Mouse (Mus musculus) brain, adult 2 months (tissue): ENCODE results near the gene Tle2.
A peak's percentile ranks its signal among the peaks of the same experiment; 100 is the strongest.

ENCODE experiments used
- DNase-seq: peaks from one replicate; pipeline ENCODE4 v3.0.0; 2011; ENCODE audit warnings: low read depth, low spot score

The Tle2 gene

DNA sequence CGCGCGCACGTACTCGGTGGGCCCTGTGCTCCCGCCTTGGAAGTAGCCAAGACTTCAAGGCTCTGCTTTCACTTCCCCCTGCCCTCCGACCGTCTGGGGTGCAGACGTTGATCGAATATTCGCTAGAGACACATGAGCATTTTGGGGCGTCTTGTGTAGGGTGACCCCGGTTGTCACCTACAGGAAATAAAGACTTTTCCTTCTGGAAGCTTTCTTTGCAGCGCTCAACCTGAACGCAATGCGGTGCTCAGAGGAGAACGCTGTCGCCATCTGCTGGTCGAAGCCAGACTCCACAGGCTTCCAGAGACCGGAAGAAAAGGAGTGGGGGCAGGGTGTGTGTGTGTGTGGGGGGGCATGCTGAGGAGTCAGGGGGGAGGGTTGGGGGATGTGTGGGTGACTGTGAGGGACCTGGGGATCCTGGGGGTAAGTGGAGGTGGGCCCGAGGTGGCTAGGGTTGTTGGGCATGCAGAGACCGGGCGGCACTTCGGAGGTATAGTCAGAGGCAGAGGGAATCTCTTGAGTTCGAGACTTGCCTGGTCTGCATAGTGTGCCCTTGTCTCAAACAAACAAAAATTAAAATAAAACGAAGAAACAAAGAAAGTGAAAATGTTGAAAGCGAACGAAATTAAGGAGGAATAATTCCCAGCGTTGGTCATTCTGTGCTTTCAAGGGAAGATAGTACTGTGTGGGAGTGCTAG lies 30.8 kb downstream of the Tle2 start:
- peak; percentile 96 for DNase-seq

DNA sequence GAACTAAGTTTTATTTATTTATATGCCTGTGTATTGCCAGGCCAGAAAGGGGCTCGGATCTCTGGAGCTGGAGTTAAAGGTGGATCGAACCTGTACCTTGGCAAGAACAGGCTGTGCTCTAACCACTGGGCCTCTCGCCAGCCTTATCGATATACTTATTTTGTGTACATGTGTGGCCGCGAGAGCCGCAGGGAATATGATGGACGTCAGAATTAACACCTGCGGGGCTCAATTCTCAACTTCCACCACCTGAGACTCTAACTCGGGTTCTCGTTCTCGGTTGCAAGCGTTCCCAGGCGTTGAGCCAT lies 31.3 kb downstream of the Tle2 start:
- DNase-seq, result no peak

DNA sequence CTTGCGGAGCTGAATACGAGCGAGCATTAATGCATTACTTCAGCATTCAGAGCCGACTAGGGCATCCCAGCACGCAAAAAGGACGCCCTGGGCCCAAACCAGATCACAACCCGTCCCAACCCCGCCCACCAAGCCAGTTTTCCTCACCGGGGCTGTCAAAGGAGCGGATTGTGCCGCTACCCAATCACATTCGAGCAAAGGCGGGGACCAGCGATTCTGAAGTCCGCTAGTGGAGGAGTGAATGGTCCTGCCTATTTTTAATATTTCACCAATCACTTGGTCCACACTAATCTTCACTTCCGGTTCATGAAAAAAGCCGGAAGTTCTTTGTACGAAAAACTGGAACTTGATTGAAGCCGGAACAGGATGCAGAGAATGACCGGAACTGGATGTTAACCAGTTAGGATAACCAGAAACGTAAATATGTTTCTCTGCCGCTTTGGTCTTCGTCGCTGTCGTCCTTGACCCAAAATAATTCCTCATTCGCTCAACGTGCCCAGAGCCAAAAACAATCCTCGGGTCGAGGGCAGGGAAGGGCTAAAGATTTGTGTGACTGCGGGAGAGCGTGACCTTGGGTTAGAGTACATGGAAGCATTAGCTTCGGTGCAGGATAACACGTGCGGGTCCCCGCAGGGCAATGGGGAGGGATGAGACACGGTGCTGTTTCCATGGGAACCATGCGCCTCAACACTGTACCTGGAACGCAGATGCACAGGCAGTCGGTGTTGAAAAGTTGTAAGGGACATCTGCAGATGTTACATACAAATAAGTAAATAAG lies 31.8 kb downstream of the Tle2 start, which contains the start of gene BC025920:
Gene BC025920, plus strand, starts transcription at position 297 of the 778 bp plus-strand sequence.
- peak; percentile 100 for DNase-seq

DNA sequence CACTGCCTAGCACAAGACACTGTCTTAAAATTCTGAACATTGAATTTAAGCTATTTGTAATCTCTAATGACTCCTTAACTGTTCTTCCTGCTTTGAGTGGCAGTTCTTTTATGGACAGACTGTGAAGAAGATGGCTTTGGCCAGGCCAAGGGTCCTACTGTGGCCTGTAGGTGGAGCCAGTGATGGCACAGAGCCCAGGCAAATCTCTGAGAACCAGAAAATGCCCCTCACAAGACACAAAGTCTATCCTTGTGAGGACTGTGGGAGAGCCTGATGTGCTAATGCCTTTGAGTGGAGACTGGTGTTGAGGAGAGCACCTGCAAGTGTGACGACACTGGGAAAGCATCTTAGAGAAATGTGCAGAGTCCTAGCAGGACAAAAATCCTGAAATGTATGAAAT lies 33.9 kb downstream of the Tle2 start:
- DNase-seq, result no peak

DNA sequence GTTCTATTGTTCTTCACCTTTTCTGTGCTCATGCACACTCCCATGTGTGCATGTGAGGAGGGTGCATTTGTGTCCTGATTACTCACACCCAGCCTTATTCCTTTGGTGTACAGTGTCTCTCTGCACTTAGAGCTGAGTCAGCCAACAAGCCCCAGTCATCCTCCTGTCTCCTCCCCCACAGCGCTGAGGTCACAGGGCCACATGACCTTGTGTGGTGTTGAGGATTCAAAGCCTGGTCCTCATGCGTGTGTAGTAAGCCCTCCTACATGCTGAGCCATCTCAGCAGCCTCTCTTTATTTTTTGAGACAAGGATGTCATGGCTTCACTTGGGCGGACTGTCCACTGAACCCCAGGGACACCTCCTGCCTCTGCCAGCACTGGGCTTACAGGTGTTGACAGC lies 38.4 kb downstream of the Tle2 start:
- peak; percentile 42 for DNase-seq

DNA sequence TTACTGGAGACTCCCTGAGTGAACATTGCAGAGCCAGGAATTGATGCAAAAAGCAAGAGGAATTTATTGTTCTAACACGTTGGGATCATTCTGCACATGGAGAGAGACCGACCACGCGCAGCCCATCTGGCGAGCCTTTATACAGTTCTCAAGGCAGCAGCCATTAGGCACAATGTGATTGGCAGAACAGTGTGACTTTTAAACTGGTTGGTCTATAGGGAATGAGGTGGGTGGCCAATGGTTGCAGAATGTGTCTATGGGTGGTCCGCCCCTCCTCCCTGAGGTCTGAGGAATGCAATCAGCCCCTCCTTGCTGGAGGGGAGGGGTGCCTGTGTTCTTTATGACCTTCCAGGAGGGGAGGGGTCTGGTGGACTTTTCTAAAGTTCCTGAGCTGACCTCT lies 41.1 kb downstream of the Tle2 start:
- peak; percentile 46 for DNase-seq

DNA sequence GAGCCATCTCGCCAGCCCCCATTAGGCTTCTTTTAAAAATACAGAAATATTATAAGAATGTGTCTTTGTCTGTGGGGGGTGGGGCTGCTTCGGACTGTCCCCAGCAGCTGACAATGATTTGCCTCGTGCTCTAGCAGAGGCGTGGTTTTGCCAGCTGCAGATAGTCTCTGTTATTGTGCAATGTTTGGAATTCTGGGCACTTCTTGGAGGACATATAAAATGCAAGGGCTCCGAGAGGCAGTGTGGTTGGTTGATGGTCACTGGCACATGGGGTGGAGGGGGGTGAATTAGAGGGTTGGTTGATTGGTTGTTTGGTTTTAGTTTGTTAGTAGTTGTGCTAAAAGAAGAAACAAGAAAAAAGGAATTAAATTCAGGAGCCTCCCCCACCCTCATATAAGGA lies 45.6 kb downstream of the Tle2 start:
- no peak for DNase-seq

DNA sequence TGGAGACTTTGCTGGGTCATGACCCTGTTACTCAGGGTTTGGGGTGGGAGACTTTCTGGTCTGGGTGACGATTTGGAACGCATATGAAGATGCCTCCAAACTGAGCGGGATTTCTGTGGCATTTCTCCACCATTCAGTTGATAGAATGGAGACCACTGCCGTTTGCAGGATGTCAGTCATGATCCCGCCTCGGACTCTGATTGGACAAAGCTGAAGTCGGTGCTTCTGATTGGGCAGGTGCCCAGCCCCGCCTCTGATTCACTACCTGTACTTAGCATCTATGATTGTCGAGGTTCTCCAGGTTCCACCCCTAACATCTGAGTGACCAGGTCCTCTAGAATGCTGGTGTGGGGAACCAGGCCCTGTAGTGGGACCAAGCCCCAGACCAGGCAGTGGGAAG lies 46.4 kb downstream of the Tle2 start:
- no peak for DNase-seq

DNA sequence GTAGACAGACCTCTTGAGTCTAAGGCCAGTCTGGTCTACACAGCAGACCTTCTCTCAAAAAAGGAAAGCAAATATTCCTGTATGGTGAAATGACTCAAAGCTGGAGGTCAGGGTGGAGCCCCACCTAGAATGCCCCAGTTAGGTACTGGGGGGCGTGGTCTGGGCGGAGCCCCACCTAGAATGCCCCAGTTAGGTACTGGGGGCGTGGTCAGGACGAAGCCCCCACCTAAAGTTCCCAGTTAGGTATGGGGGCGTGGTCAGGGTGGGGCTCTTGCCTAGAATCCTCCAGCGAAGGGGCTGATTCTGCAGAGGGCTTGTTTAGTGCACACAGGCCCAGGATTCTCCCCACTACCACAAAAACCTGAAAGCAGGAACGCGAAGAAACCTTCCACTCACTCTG lies 49.1 kb downstream of the Tle2 start:
- DNase-seq, result no peak

DNA sequence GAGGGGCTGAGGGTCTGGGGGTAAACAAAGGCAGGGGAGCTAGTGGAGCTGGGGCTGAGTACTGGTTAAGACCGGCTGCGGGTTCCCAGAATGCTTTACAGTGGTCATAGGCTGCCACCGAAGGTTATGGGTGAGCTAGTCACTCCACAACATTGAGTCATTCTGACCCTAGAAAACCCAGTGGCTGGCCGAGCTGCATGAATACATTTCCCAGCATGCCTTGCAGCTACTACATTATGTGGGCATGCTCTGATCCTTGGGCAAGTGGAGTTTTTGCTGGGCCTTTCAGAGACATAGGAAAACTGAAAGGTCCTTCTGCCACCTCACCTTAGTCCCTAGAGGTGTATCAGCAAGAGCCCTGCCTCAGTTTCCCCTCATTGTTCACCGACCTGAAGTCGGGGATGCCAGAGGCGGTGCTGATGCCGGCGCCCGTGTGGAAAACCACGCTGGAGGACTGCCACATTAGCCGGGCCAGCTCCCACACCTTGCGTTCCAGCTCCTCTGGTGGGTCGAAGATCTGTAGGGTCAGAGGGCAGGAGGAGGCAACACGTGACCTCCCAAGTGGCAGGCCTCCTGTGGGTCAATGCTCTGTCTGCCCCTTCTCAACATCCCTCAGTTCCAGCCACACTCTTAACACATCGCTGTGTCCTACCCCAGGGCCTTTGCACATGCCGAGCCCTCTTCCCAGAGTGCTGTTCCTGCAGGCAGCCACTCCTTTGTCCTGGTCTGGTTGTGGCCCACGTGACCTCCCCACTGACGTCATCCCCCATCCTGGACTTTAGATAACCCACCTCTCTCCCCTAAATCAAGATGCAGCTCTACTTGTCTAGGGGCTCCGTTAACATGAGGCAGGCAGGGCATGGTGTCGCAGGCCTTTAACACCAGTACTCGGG lies 52.0 kb downstream of the Tle2 start:
- DNase-seq, result no peak

DNA sequence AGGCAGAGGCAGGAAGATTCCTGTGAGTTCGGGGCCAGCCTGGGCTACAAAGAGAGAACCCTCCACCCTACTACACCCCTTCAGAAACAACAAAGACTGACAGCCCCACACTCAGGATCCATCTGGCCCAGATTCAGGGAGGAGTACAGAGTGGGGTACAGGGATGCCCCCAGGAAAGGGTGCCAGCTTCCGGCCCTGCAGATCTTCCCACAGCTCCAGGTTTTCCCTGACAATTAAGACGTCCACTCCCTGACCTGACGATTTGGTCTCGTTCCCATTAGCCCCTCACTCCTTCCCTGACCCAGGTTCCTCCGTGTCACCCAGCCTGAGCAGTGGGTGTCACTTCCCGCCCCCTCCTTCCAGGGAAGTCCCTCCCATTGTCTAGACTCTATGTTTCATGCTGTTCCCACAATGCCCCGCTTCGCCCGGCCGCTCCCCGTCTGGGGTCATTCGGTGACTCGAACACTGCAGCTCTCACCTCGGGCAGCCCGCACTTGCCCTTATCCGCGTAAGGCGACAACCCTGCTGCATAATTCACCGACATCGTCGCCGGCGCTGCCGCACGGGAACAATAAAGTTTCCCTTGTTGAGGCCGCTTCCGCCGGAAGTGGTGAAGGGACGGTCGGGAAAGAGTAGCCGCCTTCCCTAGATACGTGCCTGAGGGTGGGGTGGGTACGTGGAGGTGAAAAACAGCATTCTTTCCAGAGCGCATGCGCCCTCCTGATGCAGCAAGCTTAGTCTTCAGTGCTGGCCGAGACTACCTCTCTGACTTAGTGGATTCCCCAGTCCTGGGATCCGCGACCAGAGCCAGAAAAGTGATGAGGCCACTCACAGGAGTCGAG lies 52.9 kb downstream of the Tle2 start, which contains the start of gene Sirt6:
Gene Sirt6, minus strand, starts transcription at position 804 of the 842 bp plus-strand sequence.
- DNase-seq, result peak; percentile 99

DNA sequence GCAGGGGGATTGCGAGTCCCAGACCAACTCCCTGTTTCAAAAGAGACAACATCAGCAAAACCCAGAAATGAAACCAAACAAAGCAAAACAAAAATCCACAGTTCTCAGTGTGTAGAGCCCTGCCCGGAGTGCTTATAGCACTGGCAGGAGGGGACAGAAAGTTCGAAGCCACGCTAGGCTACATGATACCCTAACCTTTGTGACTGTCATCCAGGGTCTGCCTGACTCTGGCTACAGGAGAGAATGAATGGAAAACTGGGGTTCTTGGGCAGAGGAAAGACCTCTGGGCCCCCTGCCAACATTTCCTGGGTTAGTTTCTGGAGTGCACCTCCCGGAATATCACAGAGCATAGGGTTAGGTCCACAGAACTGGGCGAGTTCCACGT lies 53.5 kb downstream of the Tle2 start:
- no peak for DNase-seq

DNA sequence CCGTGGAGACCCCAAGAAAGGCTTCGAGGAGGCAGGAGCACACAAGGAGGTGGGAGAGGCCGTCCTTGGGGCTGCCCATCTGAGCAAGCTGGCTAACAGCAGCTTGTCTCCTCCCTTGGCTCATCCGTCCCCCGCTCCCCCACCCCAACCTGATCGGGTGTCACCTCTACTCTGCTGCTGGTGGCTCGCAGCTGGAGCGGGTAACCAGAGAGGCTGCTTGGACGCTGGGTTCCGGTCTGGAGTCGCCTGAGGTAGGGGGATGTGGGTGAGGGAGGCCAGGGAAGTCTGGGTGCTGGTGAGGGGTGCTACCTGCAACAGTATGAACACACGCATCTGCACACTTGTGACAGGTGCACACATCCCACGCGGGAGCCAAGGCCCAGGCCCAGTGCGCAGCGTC lies 54.0 kb downstream of the Tle2 start, which contains the start of gene Ankrd24:
Gene Ankrd24, plus strand, starts transcription at position 151 of the 400 bp plus-strand sequence.
- no peak for DNase-seq

DNA sequence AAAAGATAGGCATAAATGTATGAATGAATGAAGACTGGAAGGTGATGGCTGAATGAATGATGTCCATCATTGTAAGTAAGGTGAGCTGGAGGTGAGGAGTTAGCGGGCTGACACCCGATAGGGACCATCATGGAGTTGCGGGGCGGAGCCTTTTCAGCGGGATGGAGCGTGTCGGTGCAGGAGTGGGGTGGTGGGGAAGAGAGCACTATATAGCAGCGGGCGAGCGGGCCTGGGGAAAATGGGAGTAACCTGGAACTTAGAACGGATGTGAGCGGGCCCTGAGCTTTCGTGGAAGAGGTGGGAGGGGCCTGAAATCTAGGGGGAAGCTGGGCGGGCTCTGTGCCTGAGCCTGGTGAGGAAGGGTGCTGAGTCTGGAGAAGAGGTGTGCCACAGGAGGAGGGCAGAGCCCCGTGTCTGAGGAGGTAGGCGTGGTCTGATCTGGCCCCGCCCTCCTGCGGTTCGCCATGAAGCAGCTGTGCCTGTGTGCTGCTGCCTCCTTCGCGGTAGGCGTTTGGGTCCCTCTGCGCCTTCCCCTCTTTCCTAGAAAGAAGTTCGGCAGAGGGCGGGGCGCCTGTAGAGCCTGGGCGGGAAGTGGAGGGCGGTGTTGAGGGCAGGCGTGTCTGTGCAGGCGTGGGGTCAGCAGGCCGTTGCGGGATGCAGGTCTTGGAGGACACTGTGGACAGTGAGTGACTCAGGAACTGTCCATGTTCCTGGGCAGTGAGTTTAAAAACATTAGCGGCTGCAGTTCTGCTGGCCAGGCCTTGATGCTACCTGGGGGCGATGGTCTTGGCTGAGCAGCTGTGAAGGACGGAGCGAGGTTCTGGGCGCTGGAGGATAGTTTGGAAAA lies 59.1 kb downstream of the Tle2 start:
- peak; percentile 93 for DNase-seq

DNA sequence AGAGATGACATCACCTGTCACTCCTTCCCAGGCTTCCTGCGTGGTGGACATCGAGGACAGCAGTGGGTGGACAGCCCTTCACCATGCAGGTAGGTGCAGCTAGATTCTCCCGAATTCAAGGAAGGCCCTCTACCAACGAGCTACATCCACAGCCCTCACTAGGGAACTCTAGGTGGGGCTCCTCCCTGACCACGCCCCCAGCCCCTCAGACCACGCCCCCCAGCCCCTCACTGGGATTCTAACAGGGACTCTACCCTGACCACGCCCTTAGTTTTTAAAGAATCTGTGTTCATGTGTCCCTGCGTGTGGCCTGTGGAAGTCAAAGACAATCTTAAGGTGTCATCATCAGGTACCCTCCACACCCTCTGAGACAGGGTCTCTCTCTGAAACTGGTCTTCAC lies 62.0 kb downstream of the Tle2 start:
- no peak for DNase-seq

DNA sequence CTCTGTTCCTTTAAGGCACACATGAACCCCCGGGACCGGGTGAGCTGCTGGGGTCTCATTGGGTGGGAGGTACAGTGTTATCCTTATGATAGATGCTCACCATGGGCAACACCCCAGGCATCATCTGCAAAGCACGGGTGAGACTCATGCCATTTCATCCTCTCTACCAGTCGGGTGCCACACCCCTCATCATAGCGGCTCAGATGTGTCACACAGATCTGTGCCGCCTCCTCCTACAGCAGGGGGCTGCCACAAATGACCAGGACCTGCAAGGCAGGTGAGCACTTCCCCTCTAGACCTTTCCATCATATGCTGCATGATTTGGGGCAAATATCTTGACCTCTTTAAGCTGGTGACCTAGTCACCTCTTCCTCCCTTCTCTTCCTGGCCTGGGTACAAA lies 63.7 kb downstream of the Tle2 start:
- no peak for DNase-seq
